Mouse (Mus musculus): ENCODE measurements at regions not wholly inside any gene's neighbourhood (a gene's known extent, or its start where the extent isn't known, plus 50 kb on each side); places are given as distances from the start of the nearest gene placed in this dataset.

- H3K4me1 ChIP-seq = no peaks in the 10 kb centered on the region
- no peak overlapping the region for H3K4me3 ChIP-seq
- no peak overlapping the region for H3K27ac ChIP-seq (replicated peaks)
- no peaks in the 10 kb centered on the region for H3K36me3 ChIP-seq (replicated peaks)
- WGBS = 82% methylated on average over 3 of the region's 3 CpGs
- no peaks in the 10 kb centered on the region for H3K27me3 ChIP-seq (replicated peaks; ENCODE audit: low read depth, poor library complexity, severe bottlenecking)
- no peaks in the 10 kb centered on the region for H3K9me3 ChIP-seq
- DNase-seq (ENCODE audit: low spot score) = no peak
Observed at GRCm38 (mm10) chr15:87236096-87236495, 308.0 kb upstream of the Fam19a5 start.

GRCm38 (mm10) chr15:87239057-87239456, 305.0 kb upstream of the Fam19a5 start:
- Histone ChIP-seq H3K9me3 (no peaks in the 10 kb centered on the region), H3K4me3 (no peak overlapping the region), H3K27ac (replicated peaks) (no peak overlapping the region), H3K27me3 (replicated peaks; ENCODE audit: low read depth, poor library complexity, severe bottlenecking) (no peaks in the 10 kb centered on the region), H3K36me3 (replicated peaks) (no peaks in the 10 kb centered on the region), H3K4me1 (no peaks in the 10 kb centered on the region)
- DNase-seq (ENCODE audit: low spot score) = no peak
- WGBS = 93% methylated on average over 11 of the region's 11 CpGs

GRCm38 (mm10) chr15:87261497-87261896, 282.6 kb upstream of the Fam19a5 start:
- H3K9me3 ChIP-seq = no peaks in the 10 kb centered on the region
- 87% methylated on average over 6 of the region's 6 CpGs for WGBS
- no peak for DNase-seq (ENCODE audit: low spot score)
- H3K4me3 ChIP-seq = no peak overlapping the region
- H3K4me1 ChIP-seq = no peaks in the 10 kb centered on the region
- H3K27me3 ChIP-seq (replicated peaks; ENCODE audit: low read depth, poor library complexity, severe bottlenecking) = no peaks in the 10 kb centered on the region
- no peaks in the 10 kb centered on the region for H3K36me3 ChIP-seq (replicated peaks)
- no peak overlapping the region for H3K27ac ChIP-seq (replicated peaks)

- Histone ChIP-seq H3K9me3 (no peaks in the 10 kb centered on the region), H3K27ac (replicated peaks) (no peak overlapping the region), H3K4me3 (no peak overlapping the region), H3K36me3 (replicated peaks) (no peaks in the 10 kb centered on the region), H3K4me1 (no peaks in the 10 kb centered on the region), H3K27me3 (replicated peaks; ENCODE audit: low read depth, poor library complexity, severe bottlenecking) (no peaks in the 10 kb centered on the region)
- no peak for DNase-seq (ENCODE audit: low spot score)
Observed at GRCm38 (mm10) chr15:87264906-87265305, 279.2 kb upstream of the Fam19a5 start.

- Histone ChIP-seq H3K4me3 (no peak overlapping the region), H3K36me3 (replicated peaks) (no peaks in the 10 kb centered on the region), H3K4me1 (no peaks in the 10 kb centered on the region), H3K27ac (replicated peaks) (no peak overlapping the region), H3K9me3 (no peaks in the 10 kb centered on the region), H3K27me3 (replicated peaks; ENCODE audit: low read depth, poor library complexity, severe bottlenecking) (no peaks in the 10 kb centered on the region)
- WGBS = 75% methylated on average over 7 of the region's 7 CpGs
- no peak for DNase-seq (ENCODE audit: low spot score)
Observed at GRCm38 (mm10) chr15:87290987-87291529, 253.0 kb upstream of the Fam19a5 start.

GRCm38 (mm10) chr15:87319896-87320295, 224.2 kb upstream of the Fam19a5 start:
- H3K36me3 ChIP-seq (replicated peaks) = no peaks in the 10 kb centered on the region
- H3K4me1 ChIP-seq = peaks cover 2% of the 10 kb centered on the region
- H3K4me3 ChIP-seq = no peak overlapping the region
- H3K27me3 ChIP-seq (replicated peaks; ENCODE audit: low read depth, poor library complexity, severe bottlenecking) = no peaks in the 10 kb centered on the region
- H3K9me3 ChIP-seq = peaks cover 6% of the 10 kb centered on the region; the same call in 1 of the 2 replicates
- DNase-seq (ENCODE audit: low spot score) = no peak
- no peak overlapping the region for H3K27ac ChIP-seq (replicated peaks)

- Histone ChIP-seq H3K36me3 (replicated peaks) (no peaks in the 10 kb centered on the region), H3K27ac (replicated peaks) (no peak overlapping the region), H3K4me3 (no peak overlapping the region), H3K27me3 (replicated peaks; ENCODE audit: low read depth, poor library complexity, severe bottlenecking) (no peaks in the 10 kb centered on the region), H3K9me3 (peaks cover 6% of the 10 kb centered on the region; the same call in 1 of the 2 replicates), H3K4me1 (peaks cover 4% of the 10 kb centered on the region)
- WGBS = 81% methylated on average over 12 of the region's 12 CpGs
- DNase-seq (ENCODE audit: low spot score) = no peak
Observed at GRCm38 (mm10) chr15:87321067-87321985, 222.8 kb upstream of the Fam19a5 start.

- H3K9me3 ChIP-seq = no peaks in the 10 kb centered on the region
- no peak overlapping the region for H3K4me3 ChIP-seq
- no peak overlapping the region for H3K27ac ChIP-seq (replicated peaks)
- H3K4me1 ChIP-seq = peaks cover 4% of the 10 kb centered on the region
- no peaks in the 10 kb centered on the region for H3K36me3 ChIP-seq (replicated peaks)
- no peaks in the 10 kb centered on the region for H3K27me3 ChIP-seq (replicated peaks; ENCODE audit: low read depth, poor library complexity, severe bottlenecking)
- no peak for DNase-seq (ENCODE audit: low spot score)
- WGBS = 84% methylated on average over 5 of the region's 5 CpGs
Observed at GRCm38 (mm10) chr15:87325389-87325788, 218.7 kb upstream of the Fam19a5 start.

GRCm38 (mm10) chr15:87326281-87326680, 217.8 kb upstream of the Fam19a5 start:
- Histone ChIP-seq H3K9me3 (no peaks in the 10 kb centered on the region), H3K4me3 (no peak overlapping the region), H3K36me3 (replicated peaks) (no peaks in the 10 kb centered on the region), H3K27me3 (replicated peaks; ENCODE audit: low read depth, poor library complexity, severe bottlenecking) (no peaks in the 10 kb centered on the region), H3K4me1 (peaks cover 4% of the 10 kb centered on the region), H3K27ac (replicated peaks) (no peak overlapping the region)
- DNase-seq (ENCODE audit: low spot score) = no peak
- 80% methylated on average over 6 of the region's 6 CpGs for WGBS

- no peaks in the 10 kb centered on the region for H3K9me3 ChIP-seq
- WGBS = 84% methylated on average over 3 of the region's 3 CpGs
- no peaks in the 10 kb centered on the region for H3K27me3 ChIP-seq (replicated peaks; ENCODE audit: low read depth, poor library complexity, severe bottlenecking)
- H3K4me3 ChIP-seq = no peak overlapping the region
- DNase-seq (ENCODE audit: low spot score) = no peak
- H3K27ac ChIP-seq (replicated peaks) = no peak overlapping the region
- H3K36me3 ChIP-seq (replicated peaks) = no peaks in the 10 kb centered on the region
- H3K4me1 ChIP-seq = no peaks in the 10 kb centered on the region
Observed at GRCm38 (mm10) chr15:87332441-87332840, 211.7 kb upstream of the Fam19a5 start.

- H3K4me1 ChIP-seq = no peaks in the 10 kb centered on the region
- DNase-seq (ENCODE audit: low spot score) = no peak
Observed at GRCm38 (mm10) chr15:87333527-87333926, 210.6 kb upstream of the Fam19a5 start.

GRCm38 (mm10) chr15:87334430-87334829, 209.7 kb upstream of the Fam19a5 start:
- H3K4me3 ChIP-seq = no peak overlapping the region
- H3K27me3 ChIP-seq (replicated peaks; ENCODE audit: low read depth, poor library complexity, severe bottlenecking) = no peaks in the 10 kb centered on the region
- no peaks in the 10 kb centered on the region for H3K36me3 ChIP-seq (replicated peaks)
- no peak overlapping the region for H3K27ac ChIP-seq (replicated peaks)
- no peaks in the 10 kb centered on the region for H3K4me1 ChIP-seq
- peak; percentile 39 for DNase-seq (ENCODE audit: low spot score)
- H3K9me3 ChIP-seq = no peaks in the 10 kb centered on the region
- 73% methylated on average over 4 of the region's 4 CpGs for WGBS

More at GRCm38 (mm10) chr15:87333527-87333926, 210.6 kb upstream of the Fam19a5 start:
- no peaks in the 10 kb centered on the region for H3K27me3 ChIP-seq (replicated peaks; ENCODE audit: low read depth, poor library complexity, severe bottlenecking)
- no peak overlapping the region for H3K4me3 ChIP-seq
- H3K9me3 ChIP-seq = no peaks in the 10 kb centered on the region
- WGBS = 92% methylated on average over 4 of the region's 4 CpGs
- H3K36me3 ChIP-seq (replicated peaks) = no peaks in the 10 kb centered on the region
- no peak overlapping the region for H3K27ac ChIP-seq (replicated peaks)

GRCm38 (mm10) chr15:87335324-87335723, 208.8 kb upstream of the Fam19a5 start:
- WGBS = 86% methylated on average over 4 of the region's 4 CpGs
- no peaks in the 10 kb centered on the region for H3K27me3 ChIP-seq (replicated peaks; ENCODE audit: low read depth, poor library complexity, severe bottlenecking)
- no peaks in the 10 kb centered on the region for H3K36me3 ChIP-seq (replicated peaks)
- H3K4me3 ChIP-seq = no peak overlapping the region
- DNase-seq (ENCODE audit: low spot score) = no peak
- H3K4me1 ChIP-seq = no peaks in the 10 kb centered on the region
- no peaks in the 10 kb centered on the region for H3K9me3 ChIP-seq
- no peak overlapping the region for H3K27ac ChIP-seq (replicated peaks)

Measured in embryonic facial prominence, embryonic 10.5 days (tissue).